Mouse (Mus musculus): ENCODE data around the gene Cd5l. TPM values are rescaled to one million over a fixed set of nuclear protein-coding genes. Genes with fewer than 3 reads are reported as not detected.

The Cd5l gene
- total RNA-seq, 2 experiments from 2014 or later: 0.30 to 3.4 TPM

DNA sequence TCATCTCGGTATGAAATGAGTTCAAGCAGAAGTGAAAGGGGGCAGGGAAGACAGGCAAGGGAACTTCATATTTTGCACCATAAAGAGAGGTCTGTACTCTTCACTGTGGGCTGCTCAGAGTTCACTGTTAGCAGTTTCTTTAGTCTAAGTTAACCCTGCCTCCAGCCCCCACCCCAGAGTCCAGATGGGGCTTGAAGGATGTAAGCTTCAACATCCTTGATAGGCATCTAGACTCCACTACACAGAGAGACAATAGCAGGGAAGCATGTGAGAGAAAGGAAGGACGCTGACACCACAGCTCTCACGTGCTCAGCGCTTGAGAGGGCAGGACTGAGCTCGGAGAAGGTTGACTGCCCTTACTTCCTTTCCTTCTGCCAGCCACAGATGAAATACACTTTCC is 43.6 kb downstream of the Cd5l start:
- no peak for DNase-seq (ENCODE audit: low spot score in 2 of 2)

DNA sequence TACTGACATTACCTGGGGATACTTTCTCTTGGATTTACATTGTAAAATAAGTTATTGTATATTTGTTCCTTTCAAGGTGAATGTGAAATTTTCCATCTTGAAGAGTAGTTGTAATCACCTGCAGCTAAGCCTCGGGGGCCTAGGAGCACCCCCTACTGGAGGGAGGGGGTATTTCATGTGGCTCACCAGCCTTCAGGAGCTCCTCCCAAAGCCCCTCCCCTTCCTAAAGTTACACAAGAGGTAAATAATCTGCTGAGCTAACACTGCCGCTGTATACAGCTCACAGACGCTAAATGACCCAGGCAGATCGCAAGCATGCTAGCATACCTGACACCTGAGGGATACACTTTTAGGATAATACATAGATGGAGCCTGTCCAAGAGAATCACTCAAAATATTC is 50.5 kb downstream of the Cd5l start:
- DNase-seq (ENCODE audit: low spot score in 2 of 2): no peak

DNA sequence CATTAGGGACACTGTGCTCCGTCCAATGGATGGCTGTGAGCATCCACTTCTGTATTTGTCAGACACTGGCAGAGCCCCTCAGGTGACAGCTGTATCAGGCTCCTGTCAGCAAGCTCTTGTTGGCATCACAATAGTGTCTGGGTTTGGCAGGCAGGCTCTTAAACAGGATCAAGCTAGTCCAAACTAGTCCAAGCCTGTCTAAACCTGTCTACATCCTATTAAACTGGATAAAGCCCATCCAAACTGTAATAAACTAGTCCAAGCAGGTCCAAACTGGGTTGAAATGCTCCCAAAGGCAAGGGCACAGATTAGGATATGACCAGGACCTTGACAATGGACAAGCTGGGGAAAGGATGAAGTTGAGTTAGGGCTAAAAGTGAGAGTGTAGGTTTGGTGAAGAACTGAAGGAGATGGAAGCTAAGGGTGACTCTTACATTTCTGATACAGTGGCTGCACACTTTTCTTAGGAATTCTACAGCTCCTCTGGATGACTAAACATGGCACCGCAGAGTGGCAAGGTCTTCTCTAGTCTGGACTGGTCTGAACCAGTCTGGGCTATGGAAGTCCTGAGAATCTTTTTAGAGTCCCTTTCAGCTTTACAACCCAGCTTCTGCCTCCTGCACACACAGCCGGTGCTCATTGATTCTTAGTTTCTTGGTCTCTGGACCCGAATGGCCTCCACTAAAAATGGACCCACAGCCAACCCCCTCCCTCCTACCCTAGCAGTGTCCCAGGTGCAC is 51.7 kb downstream of the Cd5l start:
- DNase-seq (ENCODE audit: low spot score in 2 of 2): no peak

DNA sequence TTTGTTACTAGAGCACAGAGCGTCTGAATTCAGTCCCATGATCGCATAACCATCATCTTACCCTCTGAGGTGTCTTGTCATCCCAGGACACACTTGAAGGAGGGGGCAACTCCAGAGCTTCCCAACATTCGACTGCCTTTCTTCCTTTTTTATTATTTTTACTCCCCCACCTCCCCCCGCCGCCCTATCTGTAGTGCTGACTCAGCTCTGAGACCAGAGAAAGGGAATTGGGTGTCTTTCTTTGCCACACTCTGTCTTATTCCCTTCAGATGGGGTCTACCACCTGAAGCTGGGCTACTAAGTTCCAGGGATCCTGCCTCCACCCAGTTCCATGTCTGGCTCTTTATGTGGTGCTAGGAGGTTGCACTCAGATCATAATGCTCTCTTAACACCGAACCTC is 52.9 kb downstream of the Cd5l start:
- no peak for DNase-seq (ENCODE audit: low spot score in 2 of 2)

DNA sequence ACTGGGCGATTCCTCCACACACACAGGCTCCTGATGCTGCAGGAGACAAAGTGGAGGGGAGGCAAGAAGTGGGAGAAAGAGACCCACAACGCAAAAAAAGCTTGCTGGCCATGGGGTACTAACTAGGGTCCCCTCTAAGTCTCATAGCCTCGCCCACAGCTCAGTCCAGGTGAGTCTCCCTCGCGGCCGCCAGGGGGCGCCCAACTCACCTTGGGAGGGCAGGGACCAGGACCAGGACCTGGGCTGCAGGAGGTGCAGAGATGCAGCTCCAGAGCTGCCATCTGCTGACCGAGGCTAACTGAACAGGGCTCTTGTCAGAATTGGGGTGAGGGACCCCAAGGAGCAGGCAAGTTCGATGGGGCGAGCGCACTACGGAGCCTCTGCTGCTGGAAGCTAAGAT is 53.5 kb downstream of the Cd5l start:
- peak; percentile 40 to 52 for DNase-seq (ENCODE audit: low spot score in 2 of 2)

DNA sequence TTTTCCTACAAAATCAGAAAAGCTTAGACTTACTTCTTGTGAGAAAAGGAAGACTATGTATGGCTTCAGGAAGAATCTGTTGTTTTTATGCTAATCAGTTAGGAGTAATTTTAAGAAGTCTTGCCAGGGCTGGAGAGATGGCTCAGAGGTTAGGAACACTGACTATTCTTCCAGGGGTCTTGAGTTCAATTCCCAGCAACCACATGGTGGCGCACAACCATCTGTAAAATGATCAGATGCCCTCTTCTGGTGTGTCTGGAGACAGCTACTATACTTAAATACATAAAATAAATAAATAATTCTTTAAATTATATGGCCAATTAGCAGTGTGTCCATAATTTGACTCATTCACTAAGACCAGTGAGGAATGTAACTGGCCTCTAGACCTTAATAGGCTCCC is 63.0 kb downstream of the Cd5l start:
- no peak for DNase-seq (ENCODE audit: low spot score in 2 of 2)

Other genes starting within 250 kb of the Cd5l start
- gene Kirrel, start 183.1 kb upstream of the Cd5l start, total RNA-seq (2021): 10 to 100 TPM; 11.6 to 13.8 TPM
- gene Fcrls, start 94.1 kb upstream of the Cd5l start, total RNA-seq (2021): 1 to 10 TPM; 1.1 to 6.3 TPM
- under 1 TPM; 0.13 to 0.35 TPM for gene Fcrl1, start 18.5 kb downstream of the Cd5l start, total RNA-seq (2021)
- gene Fcrl5, start 77.9 kb downstream of the Cd5l start, total RNA-seq (2021): not detected
- gene Etv3, start 167.5 kb downstream of the Cd5l start, total RNA-seq (2021): 10 to 100 TPM; 21.1 to 27.1 TPM

Data from adrenal gland, adult 18-20 months (tissue).